Mouse (Mus musculus): Measurements from ENCODE around the gene Tsfm.
"Not testable (repeated sequence)": the region's sequence is repeated elsewhere in the genome, so short reads cannot be mapped to it uniquely, and the experiment has no call there.

Gene Tsfm

DNA sequence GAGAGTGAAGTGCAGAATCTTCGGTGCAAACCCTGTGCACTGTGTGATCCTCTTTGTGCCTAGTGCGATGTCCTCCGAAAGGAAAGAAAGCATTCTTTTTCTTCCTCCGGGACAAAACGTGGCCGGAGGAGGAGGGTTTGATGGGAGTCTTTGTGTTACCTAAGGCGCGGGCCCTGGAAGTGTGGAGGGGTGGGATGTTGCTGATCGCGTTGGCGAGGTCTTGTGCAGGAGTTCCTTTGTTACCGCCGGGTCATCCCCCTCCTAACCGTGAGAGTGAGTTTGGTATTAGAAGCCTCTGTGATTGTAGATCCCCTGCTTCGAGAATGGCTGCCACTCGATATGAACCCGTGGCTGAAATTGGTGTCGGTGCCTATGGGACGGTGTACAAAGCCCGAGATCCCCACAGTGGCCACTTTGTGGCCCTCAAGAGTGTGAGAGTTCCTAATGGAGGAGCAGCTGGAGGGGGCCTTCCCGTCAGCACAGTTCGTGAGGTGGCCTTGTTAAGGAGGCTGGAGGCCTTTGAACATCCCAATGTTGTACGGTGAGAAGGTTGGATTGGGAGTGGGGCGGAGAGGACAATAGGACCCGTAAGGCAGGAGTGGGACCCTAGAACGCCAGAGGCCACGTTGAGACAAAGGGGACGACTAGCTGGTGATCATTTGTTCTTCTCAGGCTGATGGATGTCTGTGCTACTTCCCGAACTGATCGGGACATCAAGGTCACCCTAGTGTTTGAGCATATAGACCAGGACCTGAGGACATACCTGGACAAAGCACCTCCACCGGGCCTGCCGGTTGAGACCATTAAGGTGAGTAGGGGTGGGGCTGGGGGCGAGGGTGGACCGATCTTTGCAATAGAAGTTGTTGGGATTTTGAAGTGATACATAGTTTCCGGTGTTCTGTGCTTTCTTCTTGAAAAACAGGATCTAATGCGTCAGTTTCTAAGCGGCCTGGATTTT, 33.6 kb upstream of the Tsfm start:
- DNase-seq (ENCODE audit: low spot score in 2 of 2) = no peak

DNA sequence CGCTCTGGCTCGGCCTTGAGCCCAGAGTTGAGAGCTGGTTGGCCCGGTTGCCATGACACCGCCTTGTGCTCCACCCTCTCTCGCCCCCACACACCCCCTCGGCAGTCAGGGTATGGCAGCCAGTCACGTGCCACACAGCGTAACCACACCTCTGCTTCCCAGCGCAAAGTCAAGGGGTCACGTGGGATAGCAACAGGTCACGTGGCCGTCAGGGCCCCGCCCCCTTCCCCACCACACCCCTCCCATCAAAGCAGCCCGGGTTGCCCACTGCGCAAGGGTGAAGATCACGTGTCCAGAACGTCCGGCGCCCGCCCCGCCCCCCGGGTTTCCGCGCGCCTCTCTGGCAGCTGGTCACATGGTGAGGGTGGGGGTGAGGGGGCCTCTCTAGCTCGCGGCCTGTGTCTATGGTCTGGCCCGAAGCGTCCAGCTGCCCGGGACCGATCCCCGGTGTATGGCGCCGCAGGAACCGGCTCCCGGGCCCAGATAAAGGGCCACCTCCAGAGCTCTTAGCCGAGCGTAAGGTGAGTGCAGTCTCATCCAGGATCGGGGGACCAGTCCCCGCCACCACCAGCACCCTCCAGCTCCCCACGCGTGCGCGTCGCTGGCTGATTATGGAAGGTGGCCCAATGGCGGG, 32.7 kb upstream of the Tsfm start, which contains the start of gene Cdk4:
Gene Cdk4, plus strand, starts transcription at position 296 of the 634 bp plus-strand sequence.
- peak; percentile 93 to 98 for DNase-seq (ENCODE audit: low spot score in 2 of 2)

DNA sequence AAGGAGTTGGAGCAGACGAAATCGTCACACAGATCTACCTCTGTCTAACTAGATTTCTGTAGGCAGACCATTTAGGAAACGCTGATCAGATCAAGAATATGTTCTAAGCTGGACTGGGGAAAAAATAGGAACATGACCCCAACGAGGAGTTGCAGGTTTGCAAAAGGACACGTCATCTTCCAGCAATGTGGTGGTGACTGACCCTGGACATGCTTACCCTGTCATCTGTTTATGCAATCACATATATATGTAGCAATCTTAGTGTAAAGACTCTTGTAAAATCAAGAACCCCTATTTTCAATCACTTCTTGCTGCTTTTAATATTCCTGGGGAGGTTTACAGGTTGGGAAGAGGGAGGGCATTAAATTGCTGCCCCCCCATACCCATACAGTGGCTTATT, 31.9 kb upstream of the Tsfm start:
- DNase-seq (ENCODE audit: low spot score in 2 of 2) = no peak

DNA sequence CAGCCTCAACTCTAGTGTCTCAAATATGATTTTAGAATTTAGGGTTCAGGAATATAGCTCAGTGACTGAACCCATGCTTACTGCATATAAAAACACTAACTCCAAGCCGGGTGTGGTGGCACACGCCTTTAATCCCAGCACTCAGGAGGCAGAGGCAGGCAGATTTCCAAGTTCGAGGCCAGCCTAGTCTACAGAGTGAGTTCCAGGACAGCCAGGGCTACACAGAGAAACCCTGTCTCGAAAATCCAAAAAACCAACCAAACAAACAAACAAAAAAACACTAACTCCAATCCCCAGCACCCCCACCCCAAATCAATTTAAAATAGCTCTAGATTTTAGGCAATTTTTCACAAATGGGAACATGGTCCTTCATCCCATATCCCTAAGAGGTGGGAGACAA, 31.5 kb upstream of the Tsfm start:
- DNase-seq (ENCODE audit: low spot score in 2 of 2) = not testable (repeated sequence)

DNA sequence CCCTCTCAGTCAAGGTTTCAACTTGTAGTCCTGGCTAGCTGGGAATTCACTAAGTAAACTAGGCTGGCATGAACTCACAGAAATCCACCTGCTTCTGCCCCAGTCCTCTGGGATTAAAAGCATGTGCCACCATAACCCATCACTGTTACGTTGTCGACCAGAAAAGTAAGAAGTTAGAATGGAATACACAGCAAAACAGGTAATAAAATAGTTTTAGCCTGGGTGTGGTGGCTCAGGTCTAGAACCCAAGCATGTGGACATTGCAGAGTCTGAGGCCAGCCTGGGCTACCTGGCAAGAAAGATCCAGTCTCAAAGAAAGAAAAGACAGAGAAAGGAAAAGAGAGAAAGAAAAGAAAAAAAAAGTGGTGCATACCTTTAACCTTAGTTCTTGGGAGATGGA, 30.9 kb upstream of the Tsfm start:
- no peak for DNase-seq (ENCODE audit: low spot score in 2 of 2)

DNA sequence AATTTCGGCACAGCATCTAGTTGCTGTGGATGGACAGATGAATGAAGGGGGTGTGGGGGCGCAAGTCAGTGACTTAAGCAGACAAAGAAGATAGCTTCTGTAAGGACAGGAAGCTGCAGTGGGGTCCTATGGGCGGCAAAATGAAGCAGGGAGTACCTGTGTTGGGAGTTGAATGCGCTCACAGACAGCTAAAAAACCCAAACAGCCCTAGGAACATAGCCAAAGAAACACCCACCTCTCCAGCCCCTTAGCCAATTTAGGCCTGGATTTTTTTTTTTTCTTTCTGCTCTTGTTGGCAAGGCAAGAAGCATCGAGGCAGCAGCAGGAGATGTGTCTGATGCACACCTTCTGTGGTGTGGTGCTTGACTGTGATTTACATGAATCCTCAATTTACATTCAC, 30.4 kb upstream of the Tsfm start:
- no peak for DNase-seq (ENCODE audit: low spot score in 2 of 2)

DNA sequence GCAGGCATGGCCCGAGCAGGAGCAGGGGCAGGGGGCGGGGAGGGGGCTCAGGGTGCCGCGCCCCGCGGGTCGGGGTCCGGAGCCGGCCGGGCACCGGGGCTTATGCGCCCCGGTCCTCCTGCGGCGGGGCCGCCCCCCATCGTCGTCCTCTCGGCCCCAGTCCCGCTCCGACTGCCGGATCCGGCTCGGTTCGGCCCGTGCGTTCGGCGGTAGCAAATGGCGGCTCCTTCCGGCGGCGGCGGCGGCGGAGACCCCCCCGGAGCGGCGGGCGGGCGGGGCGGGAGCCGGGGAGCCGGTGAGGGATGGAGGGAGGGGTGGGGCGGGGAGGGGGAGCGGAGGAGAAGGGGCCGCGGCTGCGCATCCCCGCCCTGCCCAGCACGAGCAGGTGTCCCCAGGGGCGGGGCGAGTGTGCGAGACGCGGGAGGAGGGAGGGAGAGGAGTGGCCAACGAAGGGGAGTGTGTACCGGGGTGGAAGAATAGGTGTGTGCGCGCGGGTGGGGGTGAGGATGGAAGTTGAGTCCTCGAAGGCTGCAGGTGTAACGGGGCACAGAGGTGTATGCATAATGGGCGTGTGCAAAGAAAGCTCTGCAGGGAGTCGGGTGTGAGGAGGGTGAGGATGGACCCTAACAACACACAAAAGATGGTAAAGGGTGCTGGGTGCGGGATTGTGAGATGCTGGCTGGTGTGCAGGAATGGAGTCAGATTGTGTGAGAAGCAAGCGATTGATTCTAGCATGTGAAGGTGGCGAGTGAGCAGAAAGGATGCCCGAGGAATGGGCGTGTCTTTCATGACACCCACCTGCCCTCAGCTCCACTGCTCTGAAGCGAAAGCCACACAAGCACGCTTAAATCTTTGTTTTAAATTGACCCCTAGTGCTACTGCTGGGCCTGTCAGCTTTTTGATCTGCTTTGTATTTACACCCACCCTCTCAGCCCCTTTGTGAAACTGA, 29.6 kb upstream of the Tsfm start, which contains the start of gene March9:
Gene March9, minus strand, starts transcription at position 217 of the 949 bp plus-strand sequence.
- peak in 1 of 2 experiments; percentile 56 for DNase-seq (ENCODE audit: low spot score in 2 of 2)

DNA sequence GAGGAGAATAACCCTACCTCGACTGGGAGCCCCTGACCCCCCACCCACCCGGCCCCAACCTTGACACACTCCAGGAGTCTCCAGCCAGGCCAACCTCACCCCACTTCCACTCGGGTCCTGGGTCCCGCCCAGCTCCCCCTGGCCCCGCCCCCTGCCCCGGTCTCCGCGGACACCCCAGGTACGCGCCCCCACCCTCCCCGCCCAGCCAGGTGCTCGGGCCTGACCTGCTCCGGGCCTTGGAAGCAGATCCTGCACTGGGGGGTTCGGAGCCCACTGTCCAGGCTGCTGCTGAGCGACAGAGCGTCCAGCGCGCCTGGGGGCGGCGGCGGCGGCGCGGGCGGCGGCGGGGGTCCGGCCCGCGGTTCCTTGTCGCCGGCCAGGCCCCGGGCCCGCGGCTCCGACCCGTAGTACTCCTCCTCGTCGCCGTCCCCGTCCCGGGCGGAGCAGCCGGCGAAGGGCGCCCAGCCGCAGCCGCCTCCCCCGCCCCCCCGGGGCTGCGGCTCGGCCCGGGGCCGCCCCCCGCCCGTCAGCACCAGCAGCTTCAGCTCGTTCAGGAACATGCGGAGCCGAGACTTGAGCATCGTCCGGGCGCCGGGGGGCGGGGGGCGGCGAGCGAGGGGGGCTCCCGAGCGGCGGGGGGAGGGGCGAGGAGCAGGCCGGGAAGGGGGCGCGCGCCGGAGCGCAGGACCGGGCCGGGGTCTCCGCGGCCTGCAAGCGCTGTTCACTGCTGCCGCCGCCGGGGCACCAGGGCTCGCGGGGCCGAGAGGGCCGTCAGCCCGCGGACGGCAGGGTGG, 28.7 kb upstream of the Tsfm start:
- no peak for DNase-seq (ENCODE audit: low spot score in 2 of 2)

DNA sequence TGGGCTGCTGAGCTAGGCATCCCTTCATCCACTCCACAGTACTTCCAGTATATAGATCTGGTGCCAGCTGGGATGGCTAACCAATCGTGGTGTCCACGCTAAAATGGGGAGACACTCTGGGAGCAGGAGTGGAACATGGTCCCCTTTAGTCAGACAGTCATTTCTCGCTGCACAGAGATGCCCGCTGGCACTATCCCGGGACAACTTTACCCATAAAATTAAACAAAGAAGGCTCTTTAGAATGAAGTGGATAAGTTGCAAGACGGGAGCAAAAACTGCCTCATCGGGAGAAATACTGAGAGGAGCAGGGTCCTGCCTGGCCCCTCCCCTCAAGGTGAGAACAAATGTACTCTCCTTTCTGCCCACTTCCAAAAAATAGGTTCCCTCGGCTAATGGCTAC, 28.1 kb upstream of the Tsfm start:
- no peak for DNase-seq (ENCODE audit: low spot score in 2 of 2)

DNA sequence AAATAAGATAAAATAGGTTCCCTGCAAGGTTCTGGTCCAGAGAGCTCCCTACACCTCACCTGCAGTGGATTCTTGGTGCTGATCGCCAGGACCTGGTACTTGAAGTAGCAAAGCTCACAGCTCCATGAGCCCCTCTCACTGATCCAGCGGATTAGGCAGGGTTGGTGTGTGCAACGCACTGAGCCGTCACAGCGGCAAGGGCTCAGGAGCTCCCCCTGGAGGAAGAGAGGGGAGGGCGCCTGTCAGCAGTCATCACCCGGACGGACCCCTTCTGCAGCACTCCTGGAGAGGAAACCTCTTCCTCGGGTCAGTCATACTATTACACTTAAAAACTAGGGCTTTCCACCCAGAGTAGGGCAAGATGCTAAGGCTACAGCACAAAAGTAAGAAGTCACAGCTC, 27.5 kb upstream of the Tsfm start:
- peak in 1 of 2 experiments; percentile 56 for DNase-seq (ENCODE audit: low spot score in 2 of 2)

DNA sequence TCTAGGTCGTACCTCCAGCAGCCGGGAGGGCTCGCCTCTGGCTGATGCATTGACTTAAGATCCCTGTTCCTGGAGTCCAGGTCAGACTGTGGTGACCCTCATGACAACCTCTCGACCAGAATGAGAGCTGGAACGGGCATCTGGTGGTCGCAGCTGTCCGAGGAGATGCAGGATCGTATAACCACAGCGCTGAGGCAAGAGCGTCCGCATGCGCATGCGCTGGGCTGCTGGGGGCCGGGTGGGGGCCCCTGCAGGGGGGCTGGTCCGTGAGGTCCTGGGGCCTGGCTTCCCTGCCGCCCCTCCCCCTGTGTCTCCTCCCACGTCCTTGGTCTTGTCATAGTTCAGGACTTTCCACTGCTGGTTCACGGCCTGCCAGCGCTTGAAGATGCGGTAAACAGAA, 25.9 kb upstream of the Tsfm start:
- no peak for DNase-seq (ENCODE audit: low spot score in 2 of 2)

DNA sequence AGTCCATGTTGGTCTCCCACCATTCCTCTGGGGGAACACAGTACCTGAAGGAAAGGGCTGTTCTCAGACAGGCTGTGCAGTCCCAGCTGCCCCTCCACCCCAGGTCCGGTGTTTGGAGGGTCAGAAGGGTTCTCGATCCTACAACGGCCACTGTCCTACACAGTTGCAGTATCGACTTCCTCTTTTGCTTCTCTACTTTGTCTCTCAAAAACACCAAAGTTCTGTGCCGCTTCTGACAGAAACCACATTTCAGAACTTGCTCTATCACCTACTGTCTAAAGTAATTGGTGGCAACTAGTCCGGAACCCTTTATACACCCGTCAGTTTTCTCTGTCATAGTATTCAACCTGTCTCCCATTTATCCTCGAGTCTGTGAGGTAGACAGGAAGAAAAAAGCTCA, 24.8 kb upstream of the Tsfm start:
- DNase-seq (ENCODE audit: low spot score in 2 of 2) = no peak

DNA sequence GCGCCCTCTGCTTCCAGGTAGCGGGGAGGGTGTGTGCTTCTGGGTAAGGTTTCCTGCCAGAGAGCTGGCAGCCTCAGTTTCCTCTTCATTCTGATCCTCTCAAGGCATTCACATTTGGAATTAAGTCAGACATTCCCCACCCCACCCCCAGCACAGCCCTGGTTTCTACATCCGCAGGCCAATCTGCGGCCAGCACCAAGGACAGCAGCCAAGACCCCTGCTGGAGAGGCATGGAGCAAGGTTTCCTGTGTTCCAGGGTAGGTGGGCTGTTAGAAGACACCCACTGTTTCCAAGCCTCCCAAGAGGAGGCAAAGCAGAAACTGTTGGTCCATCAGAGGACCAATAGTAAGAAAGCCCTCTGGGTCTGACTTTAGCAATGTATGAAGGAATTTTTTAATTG, 24.0 kb upstream of the Tsfm start:
- no peak for DNase-seq (ENCODE audit: low spot score in 2 of 2)

DNA sequence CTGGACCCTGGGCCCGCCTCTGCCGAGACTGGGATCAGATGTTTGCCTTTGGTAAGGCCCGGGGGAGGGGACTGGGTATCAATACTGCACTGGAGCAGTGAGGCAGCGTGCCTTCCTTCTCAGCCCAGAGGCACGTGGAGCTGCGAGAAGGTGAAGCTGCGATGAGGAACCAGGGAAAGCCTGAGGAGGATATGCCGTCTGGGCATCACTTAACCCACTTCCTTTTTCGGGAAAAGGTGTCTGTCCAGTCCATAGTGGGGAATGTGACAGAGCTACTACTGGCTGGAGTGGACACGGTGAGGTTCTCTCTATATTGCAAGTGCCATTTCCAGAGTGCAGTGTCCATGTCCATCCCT, 19.5 kb upstream of the Tsfm start:
- no peak for DNase-seq (ENCODE audit: low spot score in 2 of 2)

DNA sequence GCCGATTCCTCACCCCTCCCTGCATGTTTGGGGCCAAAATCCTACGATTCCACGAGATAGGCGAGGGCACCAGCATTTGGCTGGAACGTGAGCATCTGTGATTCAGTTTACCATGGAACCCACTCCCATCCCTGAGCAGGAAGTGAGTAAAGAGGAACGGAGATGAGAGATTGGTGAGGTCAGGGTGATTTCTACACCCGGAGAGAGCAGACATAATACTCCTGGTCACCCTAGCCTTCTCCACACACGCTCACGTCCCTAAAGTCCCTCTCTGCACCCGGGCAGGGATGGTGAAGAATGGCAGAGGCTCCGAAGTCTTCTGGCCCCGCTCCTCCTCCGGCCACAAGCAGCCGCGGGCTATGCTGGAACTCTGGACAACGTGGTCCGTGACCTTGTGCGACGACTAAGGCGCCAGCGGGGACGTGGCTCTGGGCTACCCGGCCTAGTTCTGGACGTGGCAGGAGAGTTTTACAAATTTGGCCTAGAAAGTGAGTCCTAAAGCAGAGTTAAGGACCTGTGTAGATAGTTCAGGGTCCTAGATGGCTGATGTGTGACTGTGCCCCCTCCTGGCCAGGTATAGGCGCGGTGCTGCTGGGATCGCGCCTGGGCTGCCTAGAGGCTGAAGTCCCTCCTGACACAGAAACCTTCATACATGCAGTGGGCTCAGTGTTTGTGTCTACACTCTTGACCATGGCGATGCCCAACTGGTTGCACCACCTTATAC, 18.9 kb upstream of the Tsfm start:
- peak in 1 of 2 experiments; percentile 18 for DNase-seq (ENCODE audit: low spot score in 2 of 2)

DNA sequence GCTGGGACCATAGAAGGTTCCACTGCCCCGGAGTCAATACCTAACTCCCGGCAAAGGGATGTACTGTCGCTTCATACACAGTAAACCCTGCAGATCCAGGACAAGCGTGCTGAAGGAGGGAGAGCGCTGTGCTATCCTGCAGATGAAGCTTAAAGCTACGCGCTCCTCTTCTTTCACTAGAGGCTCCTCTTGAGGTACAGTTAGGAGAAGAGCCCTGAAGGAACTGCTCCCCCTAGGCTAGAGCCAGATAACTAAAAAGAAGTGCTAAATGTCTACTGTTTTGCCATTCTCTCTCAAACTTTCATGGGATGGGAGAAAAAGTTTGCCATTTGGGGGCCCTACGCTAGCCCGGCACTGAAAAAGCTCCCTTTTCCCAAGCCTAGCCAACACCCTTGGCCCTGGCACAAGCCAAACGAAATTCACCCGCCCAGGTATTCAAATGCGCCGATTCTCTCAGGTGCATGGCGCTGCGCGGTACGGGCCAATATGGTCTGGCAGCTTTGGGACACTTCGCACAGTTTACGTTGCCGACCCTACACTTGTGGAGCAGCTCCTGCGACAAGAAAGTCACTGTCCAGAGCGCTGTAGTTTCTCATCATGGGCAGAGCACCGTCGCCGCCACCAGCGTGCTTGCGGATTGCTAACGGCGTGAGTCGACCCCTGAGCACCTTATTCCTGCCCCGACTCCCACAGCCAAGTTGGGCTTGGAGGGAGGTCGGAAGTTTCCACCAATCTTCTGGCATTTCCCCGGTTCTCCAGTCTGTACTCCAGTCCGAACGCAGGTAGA, 18.2 kb upstream of the Tsfm start:
- peak in 1 of 2 experiments; percentile 26 for DNase-seq (ENCODE audit: low spot score in 2 of 2)

DNA sequence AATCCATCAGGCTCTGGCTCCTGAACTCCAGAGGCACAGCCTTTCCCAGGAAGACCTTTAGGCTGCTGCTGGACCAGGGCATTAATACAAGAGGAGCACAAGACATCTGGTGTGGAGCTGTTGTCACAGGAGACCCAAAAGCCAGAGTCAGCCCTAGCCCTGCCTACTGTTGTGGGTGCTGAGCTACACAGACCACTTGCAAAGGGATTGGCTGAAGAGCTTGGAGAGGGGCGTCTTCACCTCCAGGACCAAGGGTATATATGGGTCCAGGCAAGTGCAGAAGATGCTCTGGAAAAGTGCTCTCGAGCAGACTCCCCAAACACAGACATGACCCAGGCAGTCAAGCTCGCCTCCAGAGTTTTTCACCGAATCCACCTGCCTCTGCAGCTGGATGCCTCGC, 17.3 kb upstream of the Tsfm start, which contains the start of gene Cyp27b1:
Gene Cyp27b1, plus strand, starts transcription at position 297 of the 400 bp plus-strand sequence.
- no peak for DNase-seq (ENCODE audit: low spot score in 2 of 2)

DNA sequence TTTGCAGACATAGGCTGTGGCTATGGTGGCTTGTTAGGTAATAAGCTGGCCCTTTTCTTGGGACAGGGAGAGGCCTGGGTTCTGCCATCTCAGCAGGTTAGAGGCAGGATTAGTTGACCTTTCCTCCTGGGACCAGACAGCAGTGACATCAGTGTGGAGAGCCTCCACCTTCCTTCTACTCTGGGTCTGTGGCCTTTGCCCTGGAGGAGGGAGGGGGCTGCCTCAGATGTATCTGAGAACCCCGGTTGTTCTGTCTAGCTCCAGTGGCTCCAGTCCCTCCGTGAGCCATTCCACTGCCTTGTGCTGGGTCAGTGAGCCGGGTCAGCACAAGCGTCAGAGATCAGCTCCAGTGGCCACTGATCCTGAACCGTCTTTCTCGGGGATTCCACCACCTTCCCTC, 12.5 kb upstream of the Tsfm start:
- DNase-seq (ENCODE audit: low spot score in 2 of 2) = no peak

DNA sequence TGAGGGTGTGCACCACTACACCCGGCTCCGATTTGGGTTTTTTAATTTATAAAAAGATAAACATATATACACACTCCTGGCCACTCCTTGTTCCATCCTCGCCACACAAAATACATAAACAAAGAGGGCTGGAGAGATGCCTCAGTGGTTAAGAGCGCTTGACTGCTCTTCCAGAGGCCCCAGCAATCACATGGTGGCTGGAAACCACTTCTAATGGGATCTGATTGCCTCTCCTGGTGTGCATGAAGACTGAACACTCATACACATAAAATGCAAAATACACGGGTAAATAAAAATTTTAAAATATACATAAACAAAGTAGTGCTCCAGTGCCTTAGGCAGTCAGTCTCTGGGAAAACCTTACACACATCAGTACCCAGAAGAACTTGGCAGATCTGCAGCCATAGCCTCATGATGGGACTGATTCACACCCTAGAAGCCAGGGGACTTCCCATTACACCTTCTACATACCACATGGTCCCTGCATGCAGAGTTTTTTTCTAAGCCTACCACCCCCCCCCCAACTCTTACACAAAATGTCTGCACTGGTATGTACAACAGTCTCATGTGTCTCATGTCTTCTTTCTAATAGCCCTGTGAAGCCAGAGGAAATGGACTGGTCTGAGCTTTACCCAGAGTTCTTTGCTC, 12.0 kb upstream of the Tsfm start:
- DNase-seq (ENCODE audit: low spot score in 2 of 2) = no peak

Data from urinary bladder, adult 18-20 months (tissue).